Mouse (Mus musculus) right cerebral cortex, adult 18-20 months (tissue): ENCODE data around the gene Mipep.
A peak's percentile ranks its signal among the peaks of the same experiment; 100 is the strongest.

ENCODE experiments used
- DNase-seq: peaks from one replicate; pipeline ENCODE4 v3.0.0; 2022; ENCODE audit warnings: mixed read lengths

Mipep gene

DNA sequence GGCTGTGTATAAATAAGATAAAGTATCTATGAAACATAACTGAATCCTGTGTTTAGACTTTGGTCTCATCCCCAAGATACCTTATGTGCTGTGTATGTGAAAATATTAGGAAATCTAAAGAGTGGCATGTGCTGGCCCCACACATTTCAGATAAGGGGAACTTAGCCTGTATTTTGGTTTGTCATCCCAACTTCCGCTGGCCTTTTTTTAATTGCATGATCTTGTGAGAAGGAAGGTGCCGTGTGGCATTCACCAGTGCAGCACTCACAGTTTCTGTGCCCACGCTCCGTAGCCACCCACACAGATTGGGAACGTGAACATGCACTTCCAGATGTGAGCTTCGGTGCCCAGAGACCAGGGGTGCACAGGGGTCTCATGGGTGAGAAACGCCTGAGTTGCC is 26.7 kb upstream of the Mipep start:
- DNase-seq, result no peak

DNA sequence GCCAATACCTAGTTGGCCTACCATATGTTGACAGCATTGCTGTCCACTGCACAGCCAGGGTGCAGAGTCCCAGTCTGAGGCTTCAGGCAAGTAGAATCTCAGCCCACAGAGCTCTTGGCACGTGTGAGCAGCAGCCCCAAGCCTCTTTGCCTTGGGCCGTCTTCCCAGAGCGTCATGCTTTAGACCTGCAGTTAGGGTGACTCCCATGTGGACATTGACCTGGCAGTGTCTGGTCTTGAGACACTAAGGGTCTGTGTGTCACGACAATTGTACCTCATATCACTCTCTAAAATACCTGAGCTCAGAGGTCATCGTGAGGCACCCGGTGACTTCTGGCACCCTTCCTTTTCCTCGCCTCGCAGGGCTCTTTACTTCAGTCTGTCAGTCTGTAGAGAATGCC is 25.3 kb upstream of the Mipep start:
- DNase-seq, result no peak

GRCm38 (mm10) chr14:60761801-60762200 is 22.6 kb upstream of the Mipep start:
- no peak for DNase-seq

GRCm38 (mm10) chr14:60762754-60763153 is 21.6 kb upstream of the Mipep start:
- no peak for DNase-seq

DNA sequence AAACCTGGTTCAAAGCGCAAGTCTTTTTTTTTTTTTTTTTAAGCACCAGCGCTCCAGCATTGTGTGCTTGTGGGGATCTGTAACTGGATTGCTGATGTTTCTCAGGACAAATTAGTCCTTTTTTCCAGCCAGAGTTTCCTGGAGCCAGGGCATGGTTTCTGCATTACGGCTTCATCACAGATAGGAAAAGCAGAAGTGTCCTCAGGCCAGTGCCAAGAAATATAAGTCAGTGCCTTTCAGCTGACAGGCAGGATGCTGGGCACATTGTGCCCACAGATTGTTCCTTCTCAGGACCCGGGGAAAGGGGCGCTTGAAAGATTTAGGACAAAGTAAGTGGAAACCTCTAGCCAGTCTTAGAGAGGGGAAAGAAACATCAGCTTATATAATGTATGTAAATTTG is 20.6 kb upstream of the Mipep start:
- DNase-seq, result no peak

GRCm38 (mm10) chr14:60764526-60764925 is 19.8 kb upstream of the Mipep start:
- DNase-seq, result no peak

DNA sequence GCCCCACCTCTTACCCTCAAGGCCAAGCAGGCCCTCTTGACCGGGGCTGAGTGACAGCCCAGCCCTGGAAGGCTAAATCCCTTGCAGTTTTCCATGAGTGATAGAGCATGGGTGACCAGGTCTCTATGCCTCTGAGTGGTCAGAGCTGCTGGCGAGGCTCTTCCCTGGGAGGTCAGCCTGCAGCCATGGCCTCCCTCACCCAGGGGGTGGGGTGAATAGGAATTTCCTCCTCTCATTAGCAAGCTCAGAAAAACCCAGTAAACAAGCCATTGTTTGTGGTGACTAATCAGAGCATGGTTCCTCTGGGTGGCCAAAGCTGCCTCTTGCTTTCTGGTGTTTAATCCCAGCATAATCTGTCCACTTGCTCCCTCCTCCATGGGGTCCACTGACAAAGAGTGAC is 19.3 kb upstream of the Mipep start:
- no peak for DNase-seq

DNA sequence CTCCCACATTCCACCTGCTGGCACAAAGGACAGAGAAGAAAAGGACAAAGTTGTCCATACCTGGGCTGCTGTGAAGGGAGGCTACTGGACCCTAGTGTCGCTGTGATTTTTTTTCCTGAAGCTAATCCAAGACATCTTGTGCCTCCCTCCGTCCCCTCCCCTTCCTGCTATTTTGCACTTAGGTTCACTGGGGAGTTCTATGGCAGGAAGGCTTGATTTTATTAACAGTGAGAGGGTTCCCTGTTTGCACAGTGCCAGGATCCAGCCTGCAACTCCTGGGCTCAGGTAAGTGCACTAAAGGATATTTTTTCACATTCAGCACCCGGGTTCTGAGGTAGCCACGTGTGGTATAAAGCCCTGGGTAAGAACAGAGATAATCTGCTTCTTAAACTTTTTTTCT is 16.5 kb upstream of the Mipep start, which contains the start of gene C1qtnf9:
C1qtnf9 (plus strand) TSS at position 251 of the 400 bp plus-strand sequence.
- no peak for DNase-seq

DNA sequence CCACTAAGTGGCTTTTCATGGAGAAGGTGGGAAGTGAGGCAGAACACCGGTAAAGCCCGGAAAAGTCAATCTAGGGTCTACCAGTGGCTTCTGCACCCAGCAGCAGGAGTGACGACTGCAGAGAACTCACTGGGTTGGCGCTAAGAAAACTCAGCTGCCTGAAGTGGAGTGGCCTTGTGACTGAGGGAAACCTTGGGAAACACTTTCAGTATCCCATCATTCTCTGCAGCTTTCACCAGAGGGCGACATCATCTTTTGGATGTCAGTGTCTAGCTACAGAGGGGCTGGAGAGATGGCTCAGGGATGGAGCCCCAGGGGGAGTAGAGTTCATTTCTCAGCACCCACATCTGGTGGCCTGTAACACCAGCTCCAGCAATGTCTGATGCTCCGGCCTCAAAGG is 15.0 kb upstream of the Mipep start:
- no peak for DNase-seq

GRCm38 (mm10) chr14:60770594-60770993 is 13.8 kb upstream of the Mipep start:
- no peak for DNase-seq

- peak; percentile 56 for DNase-seq
These were observed 13.3 kb upstream of the Mipep start for GRCm38 (mm10) chr14:60771057-60771456.

GRCm38 (mm10) chr14:60773476-60773875 is 10.9 kb upstream of the Mipep start:
- DNase-seq, result no peak

DNA sequence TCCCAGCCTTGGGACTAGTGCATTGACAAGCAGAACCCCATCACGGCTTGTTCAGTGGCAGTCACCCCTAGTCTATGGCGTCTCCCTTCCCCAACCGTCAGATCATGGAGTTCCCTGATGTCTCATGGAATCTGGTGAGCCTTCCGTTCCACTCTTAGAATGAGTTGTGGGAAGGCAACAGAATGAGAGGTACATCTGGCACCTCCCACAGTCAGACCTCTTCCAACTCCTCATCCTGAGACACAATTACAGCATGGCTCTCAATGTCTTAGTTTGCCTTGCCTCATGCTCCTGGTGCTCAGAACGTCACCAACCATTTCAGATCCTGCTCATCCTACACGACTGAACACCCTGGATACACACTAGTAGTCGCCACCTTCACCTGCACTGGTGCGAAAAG is 7.9 kb upstream of the Mipep start:
- DNase-seq, result no peak

- DNase-seq, result no peak
These were observed 6.9 kb upstream of the Mipep start for GRCm38 (mm10) chr14:60777485-60777919.

GRCm38 (mm10) chr14:60779198-60779597 is 5.2 kb upstream of the Mipep start:
- no peak for DNase-seq

GRCm38 (mm10) chr14:60782121-60782656 is 2.2 kb upstream of the Mipep start:
- no peak for DNase-seq

DNA sequence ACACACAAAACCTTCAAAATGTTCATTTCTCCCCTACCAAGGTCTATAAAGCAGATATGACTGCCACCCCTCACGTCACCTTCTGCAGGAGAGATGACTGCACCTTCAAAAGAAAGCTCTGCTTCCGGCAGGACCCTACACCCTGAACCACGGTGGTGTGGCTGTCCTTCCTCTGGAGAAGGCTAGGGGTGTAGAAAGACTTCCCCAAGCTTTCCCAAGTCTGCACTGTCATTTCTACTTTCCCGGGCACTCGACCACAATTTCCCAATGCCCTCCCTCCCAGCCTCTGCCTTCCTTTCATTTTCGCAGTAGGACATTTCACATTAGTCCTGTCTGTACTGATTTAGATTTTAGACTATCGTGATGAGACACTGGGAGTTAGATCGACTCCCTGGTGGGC is 1.2 kb upstream of the Mipep start:
- DNase-seq, result no peak

GRCm38 (mm10) chr14:60790103-60790502 is 5.7 kb downstream of the Mipep start:
- DNase-seq, result peak; percentile 19

- DNase-seq, result peak; percentile 32
These were observed 12.4 kb downstream of the Mipep start for GRCm38 (mm10) chr14:60796600-60797322.

GRCm38 (mm10) chr14:60797596-60797995 is 13.2 kb downstream of the Mipep start:
- no peak for DNase-seq

DNA sequence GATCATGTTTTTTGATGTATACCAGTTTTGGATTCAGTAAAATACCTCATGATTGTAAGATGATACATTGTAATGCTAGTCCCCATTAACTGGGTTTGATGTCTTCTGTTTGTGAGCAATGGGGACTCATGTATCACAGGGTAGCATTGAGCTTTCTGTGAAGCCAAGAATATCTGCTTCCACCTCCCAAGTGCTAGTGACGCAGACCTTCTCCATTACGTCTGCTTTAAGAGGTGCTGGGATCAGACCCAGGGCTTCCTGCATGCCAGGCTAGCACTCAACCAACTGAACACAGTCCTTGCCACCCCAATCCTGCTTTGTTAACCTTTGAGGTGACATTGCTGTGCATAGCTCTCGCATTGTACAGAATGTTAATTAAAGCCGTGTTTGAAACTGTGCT is 14.3 kb downstream of the Mipep start:
- DNase-seq, result no peak

DNA sequence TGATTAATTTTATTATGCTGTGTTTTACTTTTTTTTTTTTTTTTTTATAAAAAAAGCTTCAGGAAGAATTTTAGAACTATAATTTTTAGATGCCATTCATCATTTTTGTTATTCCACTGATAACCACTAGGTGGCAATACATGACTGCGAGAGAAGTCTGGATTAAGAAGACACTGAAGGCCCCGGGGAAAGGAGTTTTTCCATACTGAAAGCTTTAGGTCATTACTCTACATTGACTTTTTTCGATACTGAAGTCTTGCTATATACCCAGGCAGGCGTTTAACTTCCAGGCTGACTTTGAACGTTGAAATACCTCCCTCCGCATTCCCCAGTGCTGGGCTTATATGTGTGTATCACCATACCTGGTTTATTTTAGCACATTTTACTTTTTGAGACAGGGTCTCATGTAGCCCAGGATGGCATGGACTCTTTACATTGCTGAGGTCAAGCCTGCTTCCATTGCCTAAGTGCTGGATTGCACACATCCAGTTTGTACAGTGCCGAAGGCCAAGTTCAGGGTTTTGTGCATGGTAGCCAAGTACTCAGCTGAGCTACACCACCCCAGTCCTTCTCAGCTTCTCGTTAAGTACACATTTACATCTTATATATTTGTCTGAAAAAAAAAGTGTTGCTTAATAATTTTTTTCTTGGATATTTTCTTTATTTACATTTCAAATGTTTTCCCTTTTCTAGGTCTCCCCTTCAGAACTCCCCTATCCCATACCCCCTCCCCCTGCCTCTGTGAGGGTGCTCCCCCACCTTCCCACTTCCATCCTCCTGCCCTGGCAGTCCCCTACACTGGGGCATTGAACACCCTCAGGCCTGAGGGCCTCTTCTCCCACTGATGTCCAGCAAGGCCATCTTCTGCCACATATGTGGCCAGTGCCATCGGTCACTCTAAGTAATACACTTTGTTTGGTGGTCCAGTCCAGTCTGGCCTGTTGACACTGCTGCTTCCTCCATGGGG is 15.7 kb downstream of the Mipep start:
- no peak for DNase-seq

GRCm38 (mm10) chr14:60802026-60802425 is 17.7 kb downstream of the Mipep start:
- no peak for DNase-seq

DNA sequence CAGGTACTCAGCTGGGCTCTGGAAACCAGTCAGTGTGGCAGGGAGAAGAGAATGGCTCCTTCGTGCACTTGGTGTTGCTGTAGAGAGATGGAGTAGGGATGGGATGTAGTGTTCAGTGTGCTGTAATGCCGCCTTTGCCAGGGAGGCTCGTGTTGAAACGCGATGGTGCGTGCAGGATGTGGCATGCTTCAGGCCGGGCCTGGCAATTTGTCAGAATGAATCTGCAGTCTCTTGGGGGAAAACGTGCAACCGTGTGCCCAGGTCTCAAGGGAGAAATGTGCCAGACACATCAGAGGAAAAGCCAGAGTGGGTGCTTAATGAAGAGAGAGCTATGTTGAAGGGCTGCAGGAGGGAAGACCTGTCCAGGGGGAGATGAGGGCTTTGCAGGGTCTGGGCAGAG is 20.6 kb downstream of the Mipep start:
- DNase-seq, result no peak
